Mouse (Mus musculus): ENCODE results near the gene Trio.
A peak's percentile ranks its signal among the peaks of the same experiment; 100 is the strongest.

Gene Trio

GRCm38 (mm10) chr15:27882898-27883297 lies 142.8 kb downstream of the Trio start:
- no peak for DNase-seq (ENCODE audit: low read depth, low spot score)

DNA sequence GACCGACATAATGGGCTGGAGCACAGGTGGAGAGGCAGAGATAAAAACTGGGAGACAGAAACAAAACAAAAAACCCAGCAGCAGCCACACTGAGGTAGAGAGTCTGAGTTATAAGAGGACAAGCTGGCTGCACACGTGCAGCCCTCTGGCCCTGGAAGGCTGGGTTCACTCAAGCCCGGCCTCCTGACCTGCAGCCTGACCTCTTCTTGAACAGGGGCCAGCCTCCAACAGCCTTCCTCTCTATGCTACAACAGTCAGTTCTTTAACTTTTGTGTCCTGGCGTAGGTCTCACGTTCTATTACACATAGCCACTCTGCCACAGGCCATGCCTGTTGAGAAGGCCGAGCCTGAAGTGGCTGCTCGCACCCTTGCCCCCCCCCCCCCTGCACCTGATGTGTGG lies 147.8 kb downstream of the Trio start:
- DNase-seq (ENCODE audit: low read depth, low spot score), result no peak

- no peak for DNase-seq (ENCODE audit: low read depth, low spot score)
These were observed 149.3 kb downstream of the Trio start for GRCm38 (mm10) chr15:27876327-27876726.

GRCm38 (mm10) chr15:27875753-27876152 lies 149.9 kb downstream of the Trio start:
- no peak for DNase-seq (ENCODE audit: low read depth, low spot score)

DNA sequence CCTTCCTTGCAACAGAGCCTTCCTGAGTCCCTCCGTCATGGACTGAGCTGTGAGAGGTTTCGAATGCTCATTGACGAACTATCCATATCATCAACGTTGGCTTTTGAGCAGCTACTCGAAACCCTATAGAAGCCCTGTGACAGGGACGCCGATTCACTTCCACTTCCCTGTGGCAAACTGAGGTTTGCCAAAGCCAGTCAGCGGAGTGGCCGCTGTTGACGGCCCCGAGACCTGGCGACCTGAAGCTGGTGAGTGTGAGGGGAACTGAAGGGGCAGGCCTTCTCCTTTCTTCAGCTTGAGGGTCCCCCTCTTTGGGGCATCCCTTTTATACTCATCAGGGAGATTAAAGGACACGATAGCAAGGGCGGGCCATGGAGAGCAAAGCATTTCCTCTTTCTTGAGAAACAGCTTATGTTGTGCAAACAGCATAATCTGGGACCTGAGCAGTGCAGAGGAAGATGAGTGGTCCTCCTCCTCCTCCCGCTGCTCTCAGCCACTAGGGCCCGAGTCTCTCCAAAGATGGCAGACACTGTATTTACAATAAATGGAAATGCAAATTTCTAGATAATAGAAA lies 151.8 kb downstream of the Trio start:
- no peak for DNase-seq (ENCODE audit: low read depth, low spot score)

DNA sequence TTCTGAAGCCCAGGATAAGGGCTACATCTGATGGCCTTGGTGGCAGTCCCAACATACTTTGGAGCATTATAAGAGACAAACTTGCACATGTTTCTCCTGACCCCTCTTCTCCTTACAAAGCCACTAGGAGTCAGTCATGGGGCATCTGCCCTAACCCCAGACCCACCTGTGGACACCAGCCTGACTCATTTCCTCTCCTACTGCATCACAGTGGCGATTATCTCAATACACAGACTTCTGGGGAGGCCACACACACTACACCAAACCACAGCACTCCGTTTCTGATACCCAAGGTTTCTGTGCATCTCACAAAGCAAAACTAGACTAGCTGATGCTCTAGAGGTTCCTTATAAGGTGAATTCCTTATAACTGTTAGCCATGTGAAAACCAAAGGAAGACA lies 153.4 kb downstream of the Trio start:
- DNase-seq (ENCODE audit: low read depth, low spot score), result no peak

- no peak for DNase-seq (ENCODE audit: low read depth, low spot score)
These were observed 153.9 kb downstream of the Trio start for GRCm38 (mm10) chr15:27871708-27872107.

DNA sequence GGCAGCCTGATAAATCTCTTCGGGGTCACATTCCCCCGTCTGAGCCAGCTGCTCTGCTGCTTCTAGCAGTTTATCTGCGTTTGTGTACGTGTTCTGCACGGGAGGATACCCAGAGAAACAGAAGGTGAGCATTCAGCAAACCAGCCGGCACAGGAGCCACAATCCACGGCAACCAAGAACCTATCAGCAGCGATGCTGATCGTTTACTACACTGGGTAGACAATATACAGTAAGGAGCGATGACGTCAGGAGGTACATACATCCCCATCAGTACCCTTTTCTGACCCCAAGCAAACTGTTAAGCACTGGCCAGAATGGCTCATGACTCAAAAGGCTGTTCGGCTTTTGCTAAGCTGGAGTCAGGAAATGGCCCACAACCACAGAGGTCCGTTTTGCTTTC lies 154.4 kb downstream of the Trio start:
- no peak for DNase-seq (ENCODE audit: low read depth, low spot score)

- DNase-seq (ENCODE audit: low read depth, low spot score), result no peak
These were observed 156.6 kb downstream of the Trio start for GRCm38 (mm10) chr15:27869001-27869400.

DNA sequence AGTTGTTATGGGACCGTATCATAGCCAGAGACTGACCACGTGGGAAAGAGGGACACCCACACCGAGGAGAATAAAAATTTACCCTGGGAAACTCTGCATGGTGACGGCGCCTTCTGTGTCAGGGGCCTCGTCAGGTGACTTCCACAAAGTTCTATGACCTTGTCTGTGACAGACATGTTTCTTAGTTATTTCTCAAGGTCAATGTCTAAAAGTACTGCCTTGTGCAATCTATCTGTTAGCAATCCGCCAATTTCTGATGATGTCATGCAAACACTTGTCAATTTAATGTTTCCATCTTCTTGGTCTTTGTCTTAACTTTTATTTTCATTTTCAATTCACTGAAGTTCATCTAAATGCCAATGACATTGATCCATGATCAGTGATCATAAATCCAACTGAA lies 157.8 kb downstream of the Trio start:
- no peak for DNase-seq (ENCODE audit: low read depth, low spot score)

DNA sequence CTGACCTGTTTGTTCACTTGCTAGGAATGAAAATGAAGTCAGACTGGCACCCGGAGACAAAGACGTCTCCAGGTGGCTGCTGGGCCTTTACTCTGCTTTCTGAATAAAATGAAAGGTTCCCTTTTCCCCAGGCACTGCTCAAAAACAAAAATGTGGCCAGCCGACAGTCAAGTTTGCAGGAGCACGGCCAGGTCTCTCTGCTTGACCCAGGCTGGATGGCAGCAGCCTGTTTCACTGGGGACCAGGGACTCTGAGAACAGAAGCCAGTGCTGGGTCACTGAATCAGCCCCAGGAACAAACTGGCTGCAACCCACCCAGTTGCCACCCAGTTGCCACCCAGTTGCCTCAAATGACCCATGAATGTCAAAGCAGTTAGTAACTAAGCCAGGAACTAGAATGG lies 159.2 kb downstream of the Trio start:
- DNase-seq (ENCODE audit: low read depth, low spot score), result no peak

DNA sequence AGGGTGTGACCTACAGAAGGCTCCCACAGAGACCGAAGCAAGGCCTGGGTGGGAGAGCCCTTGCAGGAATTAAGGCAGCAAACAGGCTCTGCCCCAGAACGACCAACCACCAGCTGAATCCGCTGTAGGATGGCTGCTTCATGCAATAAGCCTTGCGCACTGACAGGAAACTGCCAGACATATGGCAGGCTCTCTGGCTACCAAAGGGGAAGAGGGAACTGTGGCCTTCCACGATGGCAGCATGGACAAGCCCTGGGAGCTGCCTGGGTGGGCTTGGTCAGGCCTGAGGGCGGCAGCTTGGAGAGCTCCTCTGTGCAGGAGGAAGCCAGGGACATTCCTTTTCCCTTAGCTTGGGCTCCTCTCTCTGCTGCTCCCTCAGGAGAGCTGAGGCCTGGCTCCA lies 159.6 kb downstream of the Trio start:
- DNase-seq (ENCODE audit: low read depth, low spot score), result no peak

DNA sequence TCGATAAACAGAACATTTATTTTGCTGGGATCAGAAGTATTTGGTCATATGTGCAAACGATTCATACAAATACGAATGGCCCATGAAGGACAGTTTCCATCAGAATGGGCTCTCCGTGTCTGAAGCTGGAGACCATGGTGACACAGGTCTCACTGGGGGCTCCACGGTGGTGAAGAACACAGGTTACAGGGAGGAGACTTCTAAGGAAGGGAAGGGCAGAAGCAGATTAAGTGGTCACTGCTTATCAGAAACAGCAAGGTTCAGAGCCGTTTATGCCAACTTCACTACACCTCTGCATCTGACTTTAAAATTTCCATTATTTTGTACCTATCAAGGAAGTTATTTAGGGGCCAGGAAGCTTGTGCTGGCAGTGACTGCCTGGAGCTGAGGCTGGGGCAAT lies 161.3 kb downstream of the Trio start:
- no peak for DNase-seq (ENCODE audit: low read depth, low spot score)

DNA sequence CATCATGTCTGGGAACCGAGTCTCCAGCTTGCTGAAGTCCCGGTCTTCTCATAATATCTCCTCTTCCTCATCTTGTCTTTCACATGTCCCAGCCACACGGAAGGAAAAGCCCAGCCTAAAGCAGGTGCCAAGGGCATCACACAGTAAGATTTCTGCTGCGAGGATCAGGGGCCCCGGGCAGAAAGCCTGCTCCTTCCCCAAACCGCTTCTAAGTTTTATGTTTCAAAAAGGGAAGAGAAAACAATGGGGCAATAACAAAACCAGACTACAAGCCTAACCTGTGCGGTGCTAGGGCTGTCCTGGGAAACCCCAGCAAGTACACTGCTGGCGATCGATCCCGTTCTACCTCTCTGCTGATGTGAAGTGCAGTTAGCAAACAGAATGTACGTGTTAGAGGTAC lies 162.7 kb downstream of the Trio start:
- DNase-seq (ENCODE audit: low read depth, low spot score), result no peak

GRCm38 (mm10) chr15:27860439-27860838 lies 165.2 kb downstream of the Trio start:
- DNase-seq (ENCODE audit: low read depth, low spot score), result no peak

DNA sequence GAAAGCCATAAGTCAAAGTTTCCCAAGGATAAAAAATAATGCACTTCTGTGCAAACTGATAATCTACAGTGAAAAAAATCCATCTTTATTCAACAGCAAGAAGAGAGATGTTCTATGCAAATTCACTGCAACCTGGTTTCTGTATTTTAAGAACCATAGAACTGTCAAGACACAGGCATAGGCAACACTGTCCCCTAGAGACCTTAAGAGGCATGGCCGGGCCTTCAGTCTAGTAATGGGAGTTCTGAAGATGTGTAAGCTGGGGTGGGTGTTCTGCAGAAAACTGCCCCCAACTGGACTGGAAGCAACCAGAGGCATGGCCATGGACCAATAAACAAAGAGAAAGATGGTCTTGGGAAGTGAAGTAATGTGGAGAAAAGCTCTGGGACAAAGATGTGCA lies 166.1 kb downstream of the Trio start:
- no peak for DNase-seq (ENCODE audit: low read depth, low spot score)

- DNase-seq (ENCODE audit: low read depth, low spot score), result no peak
These were observed 166.5 kb downstream of the Trio start for GRCm38 (mm10) chr15:27859115-27859514.

DNA sequence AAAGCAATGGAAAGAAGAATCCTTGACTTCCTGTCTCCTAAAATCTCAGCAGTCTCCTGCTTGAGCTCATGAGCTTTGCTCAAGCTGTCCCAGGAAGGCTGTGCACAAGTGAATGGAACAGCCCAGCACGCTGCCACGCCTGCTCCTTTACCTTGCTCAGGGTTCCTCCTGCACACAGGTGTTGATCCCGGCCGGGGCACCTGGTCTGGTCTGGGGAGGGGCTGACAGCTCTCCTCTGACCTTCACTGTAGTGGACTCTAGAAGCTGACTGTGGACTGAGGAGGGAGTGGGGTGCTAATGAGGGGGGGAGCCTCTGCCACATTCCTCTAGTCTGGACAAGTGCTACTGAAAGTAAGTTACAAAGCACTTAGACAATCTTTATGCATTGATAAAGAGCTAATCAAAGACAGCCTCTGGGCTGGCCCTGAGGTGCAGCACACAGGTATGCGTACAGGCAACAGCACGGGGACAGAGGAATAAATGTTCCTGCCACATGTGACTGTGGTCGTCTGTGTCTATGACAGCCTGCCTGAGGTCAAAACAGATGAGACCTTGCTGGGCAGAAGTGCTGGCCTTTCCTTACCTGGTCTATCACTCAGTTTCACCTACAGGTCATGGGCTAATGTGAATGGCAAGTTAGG lies 167.3 kb downstream of the Trio start:
- DNase-seq (ENCODE audit: low read depth, low spot score), result no peak

DNA sequence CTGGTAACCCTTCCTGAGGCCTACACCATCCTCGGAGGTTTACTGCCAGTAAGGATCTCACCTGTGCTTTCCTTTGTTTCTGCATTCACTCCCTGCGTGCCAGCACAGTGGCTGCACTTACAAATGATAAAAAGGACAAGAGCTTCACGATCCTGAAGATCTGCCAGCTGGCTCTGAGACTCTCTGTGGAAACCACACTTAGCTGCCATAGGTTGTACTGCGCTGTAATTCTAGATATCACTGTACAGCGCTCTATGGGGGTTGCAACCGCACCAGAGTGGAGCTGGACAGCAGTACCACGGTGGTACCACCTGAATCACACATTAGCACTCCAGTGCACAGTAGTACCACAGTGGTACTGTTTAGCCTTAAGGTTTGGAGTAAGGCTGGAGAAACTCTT lies 168.4 kb downstream of the Trio start:
- no peak for DNase-seq (ENCODE audit: low read depth, low spot score)

GRCm38 (mm10) chr15:27856050-27856787 lies 169.4 kb downstream of the Trio start:
- no peak for DNase-seq (ENCODE audit: low read depth, low spot score)

GRCm38 (mm10) chr15:27851312-27851711 lies 174.3 kb downstream of the Trio start:
- DNase-seq (ENCODE audit: low read depth, low spot score), result peak; percentile 70

- peak; percentile 56 for DNase-seq (ENCODE audit: low read depth, low spot score)
These were observed 174.7 kb downstream of the Trio start for GRCm38 (mm10) chr15:27850904-27851303.

- DNase-seq (ENCODE audit: low read depth, low spot score), result peak; percentile 79
These were observed 175.7 kb downstream of the Trio start for GRCm38 (mm10) chr15:27849910-27850309.

Data from 3T3-L1 (cell line).